Mouse (Mus musculus) ES-Bruce4 (cell line): Measurements from ENCODE around the gene Spata1. TPM values are rescaled to one million over a fixed set of nuclear protein-coding genes. Genes with fewer than 3 reads are reported as not detected.
"Not testable (repeated sequence)": the region's sequence is repeated elsewhere in the genome, so short reads cannot be mapped to it uniquely, and the experiment has no call there.

ENCODE experiments used
- H3K27ac ChIP-seq: 2 replicates; pipeline ENCODE4 v1.5.1; 2012; ENCODE audit warnings: low read length, inconsistent platforms; ENCODE audit not compliant: insufficient read depth
- H3K27me3 ChIP-seq: 2 replicates; pipeline ENCODE4 v1.6.1; 2012; ENCODE audit warnings: mild to moderate bottlenecking, low read length, inconsistent platforms; ENCODE audit not compliant: control insufficient read depth, poor library complexity, insufficient read depth, severe bottlenecking
- H3K36me3 ChIP-seq: 2 replicates; pipeline ENCODE4 v1.6.1; 2012; ENCODE audit warnings: inconsistent platforms, mild to moderate bottlenecking, low read length, moderate library complexity; ENCODE audit not compliant: control insufficient read depth, poor library complexity, insufficient read depth, severe bottlenecking
- H3K4me1 ChIP-seq: one replicate; pipeline ENCODE4 v1.8.1; 2011; ENCODE audit warnings: low read length; ENCODE audit not compliant: control insufficient read depth, insufficient read depth
- H3K4me3 ChIP-seq: 2 replicates; pipeline ENCODE4 v1.5.1; 2011; ENCODE audit warnings: low read depth, mild to moderate bottlenecking, low read length
- H3K9ac ChIP-seq: 2 replicates; pipeline ENCODE4 v1.6.1; 2012; ENCODE audit warnings: low read depth, mild to moderate bottlenecking, inconsistent platforms; ENCODE audit not compliant: poor library complexity, severe bottlenecking
- H3K9me3 ChIP-seq: replicated peaks from 2 replicates; pipeline ENCODE4 v1.6.1; 2012; ENCODE audit warnings: mild to moderate bottlenecking, low read length, inconsistent platforms; ENCODE audit not compliant: control insufficient read depth, poor library complexity, insufficient read depth, severe bottlenecking
- CTCF ChIP-seq: IDR thresholded peaks from one replicate; pipeline ENCODE4 v1.8.1; 2011; ENCODE audit warnings: low read depth, low read length
- EP300 ChIP-seq: IDR thresholded peaks from 2 replicates; pipeline ENCODE4 v1.6.1; 2011; ENCODE audit warnings: low read depth, low read length; ENCODE audit not compliant: insufficient read depth
- POLR2A ChIP-seq: IDR thresholded peaks from one replicate; pipeline ENCODE4 v1.8.1; 2011; ENCODE audit warnings: low read length; ENCODE audit not compliant: insufficient read depth
- polyA plus RNA-seq: library from polyadenylated mRNA; stranded (reverse); fragments of >200 nt; gene quantifications from 2 replicates; pipeline ENCODE4 v1.2.4, GENCODE M21; 2011; ENCODE audit warnings: low read depth; ENCODE audit not compliant: missing spikeins, insufficient read depth, insufficient read length

The Spata1 gene
- polyA plus RNA-seq, 1 experiment = 7.5 TPM

DNA sequence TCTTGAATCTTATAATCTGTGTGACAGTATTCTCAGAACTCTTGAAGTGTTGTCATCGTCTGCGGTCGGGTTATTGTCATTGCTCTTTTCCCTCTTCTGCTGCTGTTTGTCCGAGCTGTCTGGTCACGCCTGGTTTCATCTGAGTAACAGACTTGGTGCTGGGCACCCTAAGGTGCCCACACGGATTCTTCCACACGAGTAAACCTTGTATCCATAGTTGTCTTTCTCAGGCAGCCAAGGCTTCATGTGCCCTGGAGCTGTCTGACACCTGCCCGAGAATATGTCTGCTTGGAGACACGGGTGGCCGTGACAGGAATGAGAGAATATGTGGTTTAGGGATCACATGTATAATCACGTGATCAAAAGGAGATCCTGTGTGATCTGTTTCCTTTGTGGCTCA is 64.0 kb downstream of the Spata1 start:
- Histone ChIP-seq H3K27me3 (no peaks in the 10 kb centered on the region), H3K4me3 (no peak overlapping the region), H3K27ac (no peak overlapping the region), H3K9ac (no peak overlapping the region), H3K4me1 (no peaks in the 10 kb centered on the region), H3K9me3 (no peaks in the 10 kb centered on the region), H3K36me3 (peaks cover 12% of the 10 kb centered on the region)
- TF ChIP-seq CTCF = no peak
- no peak for TF ChIP-seq POLR2A
- TF ChIP-seq EP300 = no peak

DNA sequence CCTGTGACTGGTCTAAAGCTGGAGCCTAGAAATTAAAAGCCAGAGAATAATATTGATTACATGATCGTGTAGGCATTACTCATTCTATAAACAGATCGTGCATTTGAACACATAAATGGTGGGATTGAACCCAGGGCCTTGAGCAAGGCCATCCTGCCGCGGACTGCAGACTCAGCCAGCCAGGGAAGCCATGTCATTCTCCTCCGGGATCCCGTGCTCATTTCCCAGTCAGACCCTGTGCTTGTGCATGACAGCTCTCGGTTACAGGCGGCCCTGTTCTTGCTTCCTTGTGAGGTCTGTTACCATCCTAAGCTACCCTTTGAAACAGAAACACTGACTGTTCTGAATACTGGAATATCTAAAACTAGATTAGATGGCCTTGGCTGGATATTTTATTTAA is 64.9 kb downstream of the Spata1 start:
- Histone ChIP-seq H3K9me3 (no peaks in the 10 kb centered on the region), H3K27me3 (no peaks in the 10 kb centered on the region), H3K4me3 (no peak overlapping the region), H3K4me1 (no peaks in the 10 kb centered on the region), H3K9ac (no peak overlapping the region), H3K36me3 (peaks cover 11% of the 10 kb centered on the region), H3K27ac (no peak overlapping the region)
- TF ChIP-seq CTCF (no peak), POLR2A (no peak)

DNA sequence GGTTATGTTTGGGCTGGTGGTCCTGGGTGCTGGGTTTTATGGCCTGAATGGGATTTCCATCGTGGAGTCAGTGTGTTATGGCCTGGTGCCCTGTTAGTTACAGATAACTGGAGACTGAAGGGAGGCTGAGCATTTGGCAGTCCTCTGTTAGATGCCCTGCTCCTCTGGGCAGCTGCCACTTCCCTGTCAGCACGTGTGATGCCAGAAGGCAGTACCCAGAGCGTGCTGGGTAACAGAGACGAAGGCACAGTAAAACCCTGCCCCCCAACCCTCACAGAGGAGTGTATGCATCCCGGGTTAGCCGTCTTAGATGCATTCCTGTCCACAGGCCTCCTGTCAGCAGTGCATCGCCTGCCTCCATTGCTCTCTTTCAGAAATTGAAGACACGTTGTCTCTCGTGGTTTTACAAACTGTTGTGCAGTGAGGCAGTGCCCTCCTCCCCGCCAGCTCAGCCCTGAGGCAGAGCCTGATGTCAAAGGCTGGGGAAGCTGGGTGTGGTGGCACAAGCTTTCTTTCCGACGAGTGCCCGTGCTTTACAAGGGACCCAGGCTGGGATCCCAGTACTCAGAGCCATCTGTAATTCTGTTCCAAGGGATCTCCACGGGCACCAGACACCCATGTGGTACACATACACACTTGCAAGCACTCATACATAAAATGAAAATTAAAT is 65.7 kb downstream of the Spata1 start:
- Histone ChIP-seq H3K4me3 (no peak overlapping the region), H3K27me3 (no peaks in the 10 kb centered on the region), H3K9ac (no peak overlapping the region), H3K27ac (no peak overlapping the region), H3K36me3 (peaks cover 11% of the 10 kb centered on the region), H3K9me3 (no peaks in the 10 kb centered on the region), H3K4me1 (no peaks in the 10 kb centered on the region)
- TF ChIP-seq POLR2A (no peak), CTCF (no peak), EP300 (no peak)

DNA sequence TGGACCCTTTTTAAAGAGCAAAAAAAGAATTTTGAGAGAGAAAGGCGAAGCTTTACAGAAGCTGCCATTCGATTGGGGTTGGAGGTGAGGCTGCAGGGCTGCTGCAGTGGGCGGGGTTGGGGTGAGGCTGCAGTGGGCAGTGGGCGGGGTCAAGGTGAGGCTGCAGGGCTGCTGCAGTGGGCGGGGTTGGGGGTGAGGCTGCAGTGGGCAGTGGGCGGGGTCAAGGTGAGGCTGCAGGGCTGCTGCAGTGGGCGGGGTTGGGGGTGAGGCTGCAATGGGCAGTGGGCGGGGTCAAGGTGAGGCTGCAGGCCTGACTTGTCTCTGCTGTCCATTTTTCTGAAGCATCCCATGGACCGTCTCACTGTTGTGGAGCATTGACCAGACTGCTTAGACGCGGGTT is 66.5 kb downstream of the Spata1 start:
- H3K4me3 ChIP-seq, H3K4me1 ChIP-seq, H3K27me3 ChIP-seq, H3K9ac ChIP-seq, H3K9me3 ChIP-seq, H3K27ac ChIP-seq: not testable (repeated sequence)
- peaks cover 15% of the 10 kb centered on the region for H3K36me3 ChIP-seq

DNA sequence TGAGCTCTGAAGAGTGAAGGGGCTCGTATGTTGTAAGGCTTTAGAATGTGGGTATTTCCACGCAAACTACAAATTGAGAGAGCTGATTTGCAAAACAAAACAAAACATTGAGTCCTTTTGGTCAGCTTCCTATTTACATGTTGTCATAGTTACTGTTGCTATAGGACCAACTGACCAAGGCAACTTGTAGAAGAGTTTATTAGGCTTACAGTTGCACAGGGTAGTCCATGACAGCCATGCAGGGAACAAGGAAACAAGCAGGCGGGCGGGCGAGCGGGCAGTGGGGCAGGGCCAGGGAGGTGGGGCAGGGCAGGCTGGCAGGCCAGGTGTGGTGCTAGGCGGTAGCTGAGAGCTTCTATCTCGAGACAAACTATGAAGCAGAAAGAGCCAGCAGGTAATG is 73.1 kb downstream of the Spata1 start:
- no peak overlapping the region for H3K4me3 ChIP-seq
- H3K9me3 ChIP-seq = no peaks in the 10 kb centered on the region
- no peak overlapping the region for H3K9ac ChIP-seq
- H3K4me1 ChIP-seq = no peaks in the 10 kb centered on the region
- H3K27me3 ChIP-seq = no peaks in the 10 kb centered on the region
- no peak for TF ChIP-seq CTCF
- no peak for TF ChIP-seq POLR2A
- no peak for TF ChIP-seq EP300
- H3K36me3 ChIP-seq = peaks cover 15% of the 10 kb centered on the region
- no peak overlapping the region for H3K27ac ChIP-seq

DNA sequence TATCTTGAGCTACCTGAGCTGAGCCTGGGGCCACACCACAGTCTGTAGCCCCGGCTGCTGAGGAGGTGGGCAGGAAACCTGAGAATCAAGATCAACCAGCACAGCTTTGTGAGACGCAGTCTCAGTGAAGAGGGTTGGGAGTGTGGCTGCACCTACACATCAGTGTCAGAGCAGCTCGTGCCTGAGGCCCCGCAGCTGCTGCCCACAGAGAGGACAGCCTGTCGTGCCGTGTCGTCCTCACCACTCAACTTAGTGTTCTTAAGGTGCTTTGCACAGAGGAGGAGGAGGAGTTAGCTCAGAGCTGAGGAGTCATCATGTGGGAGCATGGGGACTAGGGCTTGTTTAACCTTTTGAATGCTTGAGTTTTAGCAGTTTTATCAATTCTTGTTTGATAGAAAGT is 73.7 kb downstream of the Spata1 start:
- Histone ChIP-seq H3K27ac (no peak overlapping the region), H3K27me3 (no peaks in the 10 kb centered on the region), H3K4me1 (no peaks in the 10 kb centered on the region), H3K9ac (no peak overlapping the region), H3K4me3 (no peak overlapping the region), H3K9me3 (no peaks in the 10 kb centered on the region), H3K36me3 (peaks cover 11% of the 10 kb centered on the region)
- TF ChIP-seq POLR2A = no peak
- no peak for TF ChIP-seq CTCF
- TF ChIP-seq EP300 = no peak
